Mouse (Mus musculus) G1E (cell line): Measurements from ENCODE around the gene Bcl9l.

ENCODE experiments used
- CTCF ChIP-seq: IDR thresholded peaks from 2 replicates; pipeline ENCODE4 v1.5.1; 2012; ENCODE audit warnings: low read depth, low read length, inconsistent platforms, mixed read lengths
- GATA1 ChIP-seq: IDR thresholded peaks from 2 replicates; pipeline ENCODE4 v1.6.1; 2012; ENCODE audit warnings: borderline replicate concordance, low read length, inconsistent platforms, mixed read lengths
- GATA2 ChIP-seq: IDR thresholded peaks from 2 replicates; pipeline ENCODE4 v1.6.1; 2012; ENCODE audit warnings: low read depth, low read length, inconsistent platforms, borderline replicate concordance
- POLR2AphosphoS5 ChIP-seq: IDR thresholded peaks from 2 replicates; pipeline ENCODE4 v1.6.1; 2012; ENCODE audit warnings: low read depth, low read length, inconsistent platforms; ENCODE audit not compliant: insufficient replicate concordance
- TAL1 ChIP-seq: conservative IDR thresholded peaks from 2 replicates; pipeline ENCODE4 v1.6.1; 2012; ENCODE audit warnings: low read depth, low read length, inconsistent platforms, mixed read lengths

- TF ChIP-seq POLR2AphosphoS5 (no peak), GATA1 (no peak), CTCF (no peak), TAL1 (no peak), GATA2 (no peak)
Observed at GRCm38 (mm10) chr9:44508721-44509486, 26.3 kb downstream of the Bcl9l start.
